Mouse (Mus musculus): Measurements from ENCODE around the gene C530025M09Rik. TPM values are rescaled to one million over a fixed set of nuclear protein-coding genes. Genes with fewer than 3 reads are reported as not detected.

C530025M09Rik gene
- total and polyA plus RNA-seq, 3 experiments, result not detected

Other genes with a start within 250 kb of the C530025M09Rik start
- not detected in 2 replicates for gene Syndig1, start 2.0 kb downstream of the C530025M09Rik start, total RNA-seq (2012; rRNA removed)
- not detected for gene Syndig1, start 2.0 kb downstream of the C530025M09Rik start, polyA plus RNA-seq (2012; ENCODE audit: insufficient read depth in 1 of 2, insufficient read length in 2 of 2, low read depth in 1 of 2, low replicate concordance in 2 of 2, missing spikeins in 1 of 2)